ENCODE assay signal across 27 mouse cellular contexts in the genomic region with DNA sequence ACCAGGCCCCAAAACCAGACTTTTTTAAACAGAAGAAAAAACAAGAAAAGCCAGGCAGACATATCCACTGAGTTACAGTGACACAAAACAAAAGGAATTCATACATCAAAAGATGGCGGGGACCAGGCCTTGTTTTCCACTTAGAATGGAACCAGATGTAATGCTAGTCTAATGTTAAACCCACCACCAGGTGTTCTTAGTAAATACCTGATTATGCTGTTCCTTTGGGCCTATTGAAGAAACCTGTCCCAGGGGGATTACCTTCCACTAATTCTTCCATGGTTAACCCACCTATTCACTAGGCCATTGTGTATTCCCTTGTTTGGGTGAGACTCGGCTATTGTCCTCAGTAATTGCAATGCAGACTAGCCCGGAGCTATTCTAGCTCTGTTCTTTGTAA. TPM values are rescaled to one million over a fixed set of nuclear protein-coding genes. Genes with fewer than 3 reads are reported as not detected.
"Had no signal": no experiment of that assay in that cellular context is flagged by ENCODE, and none has a peak within 500 bp of the region (broad histone marks: within the 10 kb centered on the region; RNA-seq: fewer than 3 reads in every experiment).

No protein-coding gene starts in this region.

- H3K4me2 ChIP-seq: heart, embryonic 11.5 days; heart, embryonic 13.5 days; heart, embryonic 15.5 days; hindbrain, embryonic 13.5 days; hindbrain, embryonic 15.5 days; kidney, embryonic 15.5 days; limb, embryonic 13.5 days; limb, embryonic 15.5 days; liver, embryonic 12.5 days had no signal

- H3K27me3 ChIP-seq: heart, embryonic 13.5 days; heart, embryonic 15.5 days; hindbrain, embryonic 13.5 days; hindbrain, embryonic 15.5 days; kidney, embryonic 15.5 days; limb, embryonic 13.5 days; limb, embryonic 15.5 days; liver, embryonic 12.5 days had no signal

- H3K9me3 ChIP-seq: heart, embryonic 13.5 days; heart, embryonic 15.5 days; hindbrain, embryonic 13.5 days; hindbrain, embryonic 15.5 days; kidney, embryonic 15.5 days; limb, embryonic 13.5 days; limb, embryonic 15.5 days; liver, embryonic 12.5 days had no signal

- H3K36me3 ChIP-seq: heart, embryonic 13.5 days; heart, embryonic 15.5 days; hindbrain, embryonic 13.5 days; hindbrain, embryonic 15.5 days; kidney, embryonic 15.5 days; limb, embryonic 13.5 days; limb, embryonic 15.5 days; liver, embryonic 12.5 days had no signal

- H3K27ac ChIP-seq: heart, adult 2 months; heart, embryonic 13.5 days; heart, embryonic 15.5 days; hindbrain, embryonic 13.5 days; hindbrain, embryonic 15.5 days; hindbrain, postnatal 0 days; kidney, embryonic 15.5 days; kidney, postnatal 0 days; limb, embryonic 13.5 days; limb, embryonic 15.5 days; liver, embryonic 12.5 days; liver, embryonic 14.5 days had no signal

- DNase-seq: gastrocnemius, postnatal 14 days; gastrocnemius, postnatal 36 days; heart, adult 2 months; heart, postnatal 14 days; heart, postnatal 36 days; kidney, adult 11 months; kidney, adult 2 months; kidney, adult 9 months; kidney, postnatal 14 days; kidney, postnatal 36 days; layer of hippocampus, adult 9-11 months; layer of hippocampus, postnatal 36 days; left cerebral cortex, postnatal 4 days had no signal

- ATAC-seq: hindbrain, postnatal 0 days; intestine, embryonic 16.5 days; liver, embryonic 12.5 days had no signal

- H3K4me3 ChIP-seq: heart, adult 2 months; heart, embryonic 13.5 days; heart, embryonic 15.5 days; hindbrain, embryonic 13.5 days; hindbrain, embryonic 15.5 days; kidney, embryonic 15.5 days; limb, embryonic 13.5 days; limb, embryonic 15.5 days; liver, embryonic 12.5 days had no signal

- H3K9ac ChIP-seq: heart, embryonic 13.5 days; heart, embryonic 15.5 days; hindbrain, embryonic 13.5 days; hindbrain, embryonic 15.5 days; kidney, embryonic 15.5 days; limb, embryonic 13.5 days; limb, embryonic 15.5 days; liver, embryonic 12.5 days; liver, embryonic 14.5 days had no signal

- H3K4me1 ChIP-seq: heart, embryonic 13.5 days; heart, embryonic 15.5 days; hindbrain, embryonic 13.5 days; hindbrain, embryonic 15.5 days; kidney, embryonic 15.5 days; limb, embryonic 13.5 days; limb, embryonic 15.5 days; liver, embryonic 12.5 days had no signal

RNA-seq across cellular contexts. Expression of a gene that starts 32.3 kb away (rescaled TPM):
- polyA plus RNA-seq: heart, adult 2 months; liver, embryonic 16.5 days had no signal
